Mouse (Mus musculus) liver, embryonic 14.5 days (tissue): ENCODE measurements around the gene Zdhhc18.

Experiments
- CTCF ChIP-seq: IDR thresholded peaks from 2 replicates; pipeline ENCODE4 v1.5.1; 2016; ENCODE audit warnings: antibody characterized with exemption, low read depth, control low read depth
- EP300 ChIP-seq: IDR thresholded peaks from 2 replicates; pipeline ENCODE4 v1.6.1; 2016; ENCODE audit warnings: antibody characterized with exemption, low read depth

DNA sequence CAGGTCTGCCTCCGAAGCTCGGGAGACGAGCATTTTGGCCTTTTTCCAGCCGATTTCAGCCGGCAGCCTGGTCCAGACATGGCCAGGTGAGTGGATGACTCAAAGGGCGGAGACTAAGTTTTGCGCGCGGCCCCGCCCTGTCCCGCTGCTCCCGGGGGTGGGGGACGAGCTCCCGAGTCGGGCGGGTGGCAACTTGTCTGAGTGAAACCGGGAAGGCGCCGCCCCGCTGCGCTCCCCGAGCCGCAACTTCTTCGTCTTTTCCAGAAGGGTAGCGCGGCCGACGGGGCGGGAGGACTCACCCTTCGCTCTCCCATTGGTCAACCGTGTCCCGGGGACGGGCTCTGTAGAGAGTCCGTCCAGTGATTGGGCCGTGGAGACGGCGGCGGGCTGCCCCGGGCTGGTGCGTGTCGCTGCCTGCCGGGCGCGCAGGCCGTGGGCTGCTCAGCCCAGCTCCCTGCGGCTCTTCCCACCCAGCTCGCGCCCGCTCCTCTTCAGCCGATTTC is 50.3 kb downstream of the Zdhhc18 start:
- no peak for TF ChIP-seq CTCF
- no peak for TF ChIP-seq EP300
